Mouse (Mus musculus): ENCODE measurements at regions not wholly inside any gene's neighbourhood (a gene's known extent, or its start where the extent isn't known, plus 50 kb on each side); places are given as distances from the start of the nearest gene placed in this dataset.

DNA sequence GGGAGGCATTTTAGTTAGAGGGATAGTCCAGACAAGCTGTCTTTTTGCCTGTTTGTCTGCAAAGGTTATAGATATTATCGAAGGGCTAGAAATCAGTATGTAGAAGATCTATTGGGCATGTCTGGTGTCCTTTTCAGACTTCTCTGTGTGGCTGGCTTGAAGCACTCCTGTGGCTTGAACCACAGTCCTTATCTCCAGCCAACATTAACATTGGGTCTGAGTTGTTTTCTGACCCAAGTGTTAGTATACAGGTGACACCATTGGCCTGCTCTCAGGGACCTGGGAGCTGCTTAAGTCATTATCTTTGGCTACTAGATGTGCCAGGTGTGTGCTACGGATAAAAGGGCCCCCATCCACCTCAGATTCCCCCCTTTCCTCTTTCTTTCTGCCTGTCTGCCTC is 223.3 kb downstream of the Icos start:
- no peaks in the 10 kb centered on the region for H3K36me3 ChIP-seq (replicated peaks)
- H3K9me3 ChIP-seq: no peaks in the 10 kb centered on the region
- no peak for DNase-seq (ENCODE audit: low spot score)
- H3K27ac ChIP-seq (replicated peaks): no peak overlapping the region
- WGBS: 85% methylated on average over 2 of the region's 2 CpGs
- no peaks in the 10 kb centered on the region; the same call in 1 of the 2 replicates for H3K27me3 ChIP-seq (replicated peaks; ENCODE audit: low read depth, poor library complexity, severe bottlenecking)
- H3K4me1 ChIP-seq: peaks cover 24% of the 10 kb centered on the region
- H3K4me3 ChIP-seq: no peak overlapping the region

DNA sequence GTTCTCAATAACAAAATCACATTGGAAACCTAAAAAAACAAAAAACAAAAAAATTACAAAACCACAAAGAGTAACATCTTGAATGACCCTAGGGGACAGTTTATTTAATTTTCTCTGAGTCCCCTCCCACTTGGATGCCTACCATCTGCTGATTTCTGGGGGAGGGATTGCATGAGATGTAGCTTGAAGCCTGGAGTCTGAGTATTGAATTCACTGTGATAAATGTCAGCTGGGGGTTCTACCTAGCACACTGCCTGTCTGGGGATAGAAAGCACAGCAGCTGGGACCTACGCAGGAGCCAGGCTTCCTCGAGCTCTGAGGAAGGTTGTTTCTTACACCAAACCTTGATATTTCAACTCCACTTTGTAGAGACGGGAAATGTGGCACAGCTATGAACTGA is 224.4 kb downstream of the Icos start:
- no peaks in the 10 kb centered on the region for H3K9me3 ChIP-seq
- H3K27ac ChIP-seq (replicated peaks): no peak overlapping the region
- no peak overlapping the region for H3K4me3 ChIP-seq
- peaks cover 24% of the 10 kb centered on the region for H3K4me1 ChIP-seq
- 77% methylated on average over 3 of the region's 3 CpGs for WGBS
- no peaks in the 10 kb centered on the region for H3K36me3 ChIP-seq (replicated peaks)
- no peaks in the 10 kb centered on the region; the same call in 1 of the 2 replicates for H3K27me3 ChIP-seq (replicated peaks; ENCODE audit: low read depth, poor library complexity, severe bottlenecking)
- DNase-seq (ENCODE audit: low spot score): no peak

GRCm38 (mm10) chr1:61203170-61203569 is 225.4 kb downstream of the Icos start:
- DNase-seq (ENCODE audit: low spot score): peak; percentile 69
- 23% methylated on average over 15 of the region's 15 CpGs for WGBS
- Histone ChIP-seq H3K4me1 (peaks cover 24% of the 10 kb centered on the region), H3K27me3 (replicated peaks; ENCODE audit: low read depth, poor library complexity, severe bottlenecking) (no peaks in the 10 kb centered on the region; the same call in 1 of the 2 replicates), H3K9me3 (no peaks in the 10 kb centered on the region), H3K27ac (replicated peaks) (peak overlapping the region; percentile 67), H3K4me3 (peak overlapping the region; percentile 36), H3K36me3 (replicated peaks) (no peaks in the 10 kb centered on the region)

DNA sequence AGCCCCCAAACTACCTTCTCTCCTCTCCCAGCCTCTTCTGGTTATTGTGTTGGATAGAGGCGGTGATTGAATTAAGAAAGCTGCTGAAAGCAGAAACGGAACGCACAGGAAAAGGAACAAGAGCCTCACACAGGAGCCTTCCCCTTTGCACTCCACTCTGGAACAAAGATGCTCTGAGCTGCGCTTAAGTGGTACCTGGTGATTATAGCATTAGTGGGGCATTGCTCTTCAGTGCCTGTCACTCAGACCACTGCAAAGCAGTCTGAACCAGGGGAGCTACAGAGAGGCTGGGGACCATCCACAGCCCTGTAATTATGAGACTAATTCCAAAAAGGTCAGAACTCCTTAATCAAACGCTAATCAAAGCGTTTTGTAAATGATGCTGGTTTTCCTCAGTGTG is 225.9 kb downstream of the Icos start:
- WGBS: 8% methylated on average over 6 of the region's 6 CpGs

DNA sequence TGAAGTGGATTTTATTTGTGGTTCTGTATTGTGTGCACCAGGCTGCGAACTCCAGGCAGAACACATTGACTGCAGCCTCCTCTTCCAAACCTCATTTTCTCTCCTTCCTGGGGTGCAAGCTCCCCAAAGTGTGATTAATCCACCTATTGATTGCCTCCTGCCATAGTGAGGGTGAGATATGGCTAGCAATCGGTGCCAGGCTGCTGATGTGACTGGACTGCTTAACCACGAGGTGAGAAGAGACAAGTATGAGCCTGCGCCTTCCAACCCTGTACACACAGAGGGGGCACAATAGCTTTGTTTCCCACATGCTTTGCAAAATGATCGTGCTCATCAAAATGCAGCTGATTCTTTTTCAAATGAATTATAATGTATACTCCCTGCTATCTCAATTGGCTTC is 227.4 kb downstream of the Icos start:
- H3K4me1 ChIP-seq: peaks cover 24% of the 10 kb centered on the region
- 81% methylated on average over 5 of the region's 5 CpGs for WGBS

More for the DNA sequence above, 225.9 kb downstream of the Icos start:
- Histone ChIP-seq H3K36me3 (replicated peaks) (no peaks in the 10 kb centered on the region), H3K27ac (replicated peaks) (peak overlapping the region; percentile 67), H3K4me1 (peaks cover 24% of the 10 kb centered on the region), H3K9me3 (no peaks in the 10 kb centered on the region), H3K4me3 (peak overlapping the region; percentile 36), H3K27me3 (replicated peaks; ENCODE audit: low read depth, poor library complexity, severe bottlenecking) (no peaks in the 10 kb centered on the region; the same call in 1 of the 2 replicates)
- DNase-seq (ENCODE audit: low spot score): peak; percentile 43

DNA sequence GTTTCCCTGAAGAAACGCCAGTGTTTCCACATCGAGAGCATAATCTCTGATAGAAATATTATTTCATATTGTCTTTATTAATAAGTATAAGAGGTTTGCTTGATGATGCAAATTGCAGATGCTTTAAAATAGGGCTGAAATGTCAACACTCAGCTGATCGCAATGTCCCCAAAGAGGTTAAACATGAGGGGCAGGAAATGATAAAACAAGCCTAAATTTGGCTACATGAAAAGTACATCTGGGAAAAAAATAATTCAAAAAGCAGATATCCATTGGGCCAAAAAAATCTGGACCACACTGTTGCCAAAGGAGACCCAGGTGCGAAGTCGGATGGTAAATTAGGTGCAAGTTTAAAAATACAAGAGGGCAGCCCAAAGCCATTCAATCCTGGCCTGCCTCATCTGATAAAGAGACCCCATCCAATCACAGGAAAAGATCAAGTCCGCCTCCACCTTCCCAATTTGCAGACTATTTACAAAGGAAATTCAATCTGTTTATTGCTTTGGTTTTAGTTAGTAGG is 229.2 kb downstream of the Icos start:
- H3K4me1 ChIP-seq: peaks cover 24% of the 10 kb centered on the region
- no peaks in the 10 kb centered on the region for H3K36me3 ChIP-seq (replicated peaks)
- no peak overlapping the region for H3K4me3 ChIP-seq
- no peaks in the 10 kb centered on the region for H3K9me3 ChIP-seq
- WGBS: 86% methylated on average over 6 of the region's 6 CpGs
- DNase-seq (ENCODE audit: low spot score): no peak
- H3K27me3 ChIP-seq (replicated peaks; ENCODE audit: low read depth, poor library complexity, severe bottlenecking): no peaks in the 10 kb centered on the region; the same call in 1 of the 2 replicates
- no peak overlapping the region for H3K27ac ChIP-seq (replicated peaks)

More for the DNA sequence above, 227.4 kb downstream of the Icos start:
- Histone ChIP-seq H3K27ac (replicated peaks) (no peak overlapping the region), H3K9me3 (no peaks in the 10 kb centered on the region), H3K27me3 (replicated peaks; ENCODE audit: low read depth, poor library complexity, severe bottlenecking) (no peaks in the 10 kb centered on the region; the same call in 1 of the 2 replicates), H3K4me3 (no peak overlapping the region), H3K36me3 (replicated peaks) (no peaks in the 10 kb centered on the region)
- DNase-seq (ENCODE audit: low spot score): no peak

- Histone ChIP-seq H3K9me3 (no peaks in the 10 kb centered on the region), H3K36me3 (replicated peaks) (no peaks in the 10 kb centered on the region), H3K27me3 (replicated peaks; ENCODE audit: low read depth, poor library complexity, severe bottlenecking) (no peaks in the 10 kb centered on the region; the same call in 1 of the 2 replicates), H3K27ac (replicated peaks) (no peak overlapping the region), H3K4me1 (peaks cover 9% of the 10 kb centered on the region), H3K4me3 (no peak overlapping the region)
- no peak for DNase-seq (ENCODE audit: low spot score)
- WGBS: 69% methylated on average over 1 of the region's 1 CpGs
Observed at GRCm38 (mm10) chr1:61208386-61208785, 230.7 kb downstream of the Icos start.

- H3K27me3 ChIP-seq (replicated peaks; ENCODE audit: low read depth, poor library complexity, severe bottlenecking): no peaks in the 10 kb centered on the region
- H3K27ac ChIP-seq (replicated peaks): no peak overlapping the region
- 0 out of 2 replicates have a peak, but pooled peaks cover 2% of the 10 kb centered on the region for H3K4me1 ChIP-seq
- DNase-seq (ENCODE audit: low spot score): no peak
- H3K4me3 ChIP-seq: no peak overlapping the region
- 75% methylated on average over 1 of the region's 1 CpGs for WGBS
- no peaks in the 10 kb centered on the region for H3K9me3 ChIP-seq
- no peaks in the 10 kb centered on the region for H3K36me3 ChIP-seq (replicated peaks)
Observed at GRCm38 (mm10) chr1:61221131-61221530, 243.4 kb downstream of the Icos start.

- WGBS: 64% methylated on average over 4 of the region's 4 CpGs
- Histone ChIP-seq H3K27ac (replicated peaks) (no peak overlapping the region), H3K27me3 (replicated peaks; ENCODE audit: low read depth, poor library complexity, severe bottlenecking) (peaks cover 30% of the 10 kb centered on the region), H3K36me3 (replicated peaks) (no peaks in the 10 kb centered on the region), H3K4me3 (no peak overlapping the region), H3K4me1 (peaks cover 15% of the 10 kb centered on the region), H3K9me3 (no peaks in the 10 kb centered on the region)
- DNase-seq (ENCODE audit: low spot score): no peak
Observed at GRCm38 (mm10) chr1:61228942-61229341, 251.2 kb downstream of the Icos start.

DNA sequence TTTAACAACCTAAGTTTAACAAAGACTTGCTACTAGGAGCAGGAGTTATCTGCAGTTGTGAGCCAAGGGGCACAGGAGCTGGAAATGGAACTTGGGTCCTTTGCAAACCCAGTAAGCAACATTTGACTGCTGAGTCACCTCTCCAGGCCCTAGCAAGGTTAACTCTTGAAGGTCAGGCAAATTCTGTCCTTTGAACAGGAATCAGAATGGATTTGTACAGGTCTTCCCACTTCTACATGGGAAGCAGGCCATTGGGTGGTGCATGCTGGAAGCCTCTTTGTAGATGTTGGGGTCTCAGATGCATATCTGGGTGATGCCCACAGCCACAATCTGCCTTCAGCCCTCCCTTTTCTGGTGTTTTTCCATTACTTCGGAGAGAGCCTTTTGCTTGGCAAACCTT is 255.3 kb downstream of the Icos start:
- no peaks in the 10 kb centered on the region for H3K36me3 ChIP-seq (replicated peaks)
- peaks cover 30% of the 10 kb centered on the region for H3K27me3 ChIP-seq (replicated peaks; ENCODE audit: low read depth, poor library complexity, severe bottlenecking)
- DNase-seq (ENCODE audit: low spot score): peak; percentile 16
- H3K4me1 ChIP-seq: peaks cover 29% of the 10 kb centered on the region
- 43% methylated on average over 1 of the region's 1 CpGs for WGBS
- H3K4me3 ChIP-seq: no peak overlapping the region
- H3K27ac ChIP-seq (replicated peaks): 0 out of 2 replicates have a peak overlapping the region, but pooled peaks have one; percentile 24
- no peaks in the 10 kb centered on the region for H3K9me3 ChIP-seq

GRCm38 (mm10) chr1:61233476-61234297 is 256.0 kb downstream of the Icos start:
- Histone ChIP-seq H3K27ac (replicated peaks) (peak overlapping the region; percentile 7; the same call in 1 of the 2 replicates), H3K36me3 (replicated peaks) (no peaks in the 10 kb centered on the region), H3K4me3 (peak overlapping the region; percentile 28), H3K27me3 (replicated peaks; ENCODE audit: low read depth, poor library complexity, severe bottlenecking) (peaks cover 30% of the 10 kb centered on the region), H3K4me1 (peaks cover 29% of the 10 kb centered on the region), H3K9me3 (no peaks in the 10 kb centered on the region)
- 17% methylated on average over 10 of the region's 10 CpGs for WGBS
- DNase-seq (ENCODE audit: low spot score): peak; percentile 75

DNA sequence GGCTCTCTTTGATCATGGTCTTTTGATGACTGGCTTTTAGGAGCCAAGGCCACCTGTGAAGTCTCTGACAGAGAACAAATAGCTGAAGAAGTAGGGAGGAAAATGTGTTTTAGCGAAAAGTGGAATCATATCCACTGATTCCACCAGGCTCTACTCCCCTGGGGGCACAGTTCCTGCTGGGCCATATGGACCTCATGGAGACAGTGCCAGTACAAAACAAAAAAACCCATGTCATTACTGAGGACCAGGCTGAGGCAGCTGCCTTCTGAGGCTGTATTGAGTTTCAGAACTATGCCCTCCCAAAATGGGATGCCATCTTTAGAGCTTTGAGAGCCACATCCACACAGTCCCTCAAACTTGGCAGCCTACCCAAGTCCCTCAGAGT is 256.6 kb downstream of the Icos start:
- DNase-seq (ENCODE audit: low spot score): no peak
- peak overlapping the region; percentile 28 for H3K4me3 ChIP-seq
- peaks cover 26% of the 10 kb centered on the region for H3K4me1 ChIP-seq
- H3K27ac ChIP-seq (replicated peaks): peak overlapping the region; percentile 7; the same call in 1 of the 2 replicates
- 4% methylated on average over 1 of the region's 1 CpGs for whole genome bisulfite sequencing
- peaks cover 30% of the 10 kb centered on the region for H3K27me3 ChIP-seq (replicated peaks; ENCODE audit: low read depth, poor library complexity, severe bottlenecking)
- no peaks in the 10 kb centered on the region for H3K9me3 ChIP-seq
- no peaks in the 10 kb centered on the region for H3K36me3 ChIP-seq (replicated peaks)

- H3K9me3 ChIP-seq: no peaks in the 10 kb centered on the region
- H3K27ac ChIP-seq (replicated peaks): no peak overlapping the region
- peaks cover 26% of the 10 kb centered on the region for H3K4me1 ChIP-seq
- H3K27me3 ChIP-seq (replicated peaks; ENCODE audit: low read depth, poor library complexity, severe bottlenecking): peaks cover 12% of the 10 kb centered on the region
- WGBS: 94% methylated on average over 2 of the region's 2 CpGs
- H3K36me3 ChIP-seq (replicated peaks): no peaks in the 10 kb centered on the region
- DNase-seq (ENCODE audit: low spot score): no peak
- H3K4me3 ChIP-seq: no peak overlapping the region
Observed at GRCm38 (mm10) chr1:61236511-61236910, 258.8 kb downstream of the Icos start.

Measured in embryonic facial prominence, embryonic 10.5 days (tissue).